Mouse (Mus musculus) spleen, embryonic (tissue): ENCODE results near the gene Mark3.
"Not testable (repeated sequence)": the region's sequence is repeated elsewhere in the genome, so short reads cannot be mapped to it uniquely, and the experiment has no call there.

Experiments
- CTCF ChIA-PET: fragments of 350-600 bp; sonication (Branson Sonifier 250); formaldehyde crosslinking; loops from one replicate; lab custom pipeline; 2022; lab: Charles Lee

Mark3 gene

DNA sequence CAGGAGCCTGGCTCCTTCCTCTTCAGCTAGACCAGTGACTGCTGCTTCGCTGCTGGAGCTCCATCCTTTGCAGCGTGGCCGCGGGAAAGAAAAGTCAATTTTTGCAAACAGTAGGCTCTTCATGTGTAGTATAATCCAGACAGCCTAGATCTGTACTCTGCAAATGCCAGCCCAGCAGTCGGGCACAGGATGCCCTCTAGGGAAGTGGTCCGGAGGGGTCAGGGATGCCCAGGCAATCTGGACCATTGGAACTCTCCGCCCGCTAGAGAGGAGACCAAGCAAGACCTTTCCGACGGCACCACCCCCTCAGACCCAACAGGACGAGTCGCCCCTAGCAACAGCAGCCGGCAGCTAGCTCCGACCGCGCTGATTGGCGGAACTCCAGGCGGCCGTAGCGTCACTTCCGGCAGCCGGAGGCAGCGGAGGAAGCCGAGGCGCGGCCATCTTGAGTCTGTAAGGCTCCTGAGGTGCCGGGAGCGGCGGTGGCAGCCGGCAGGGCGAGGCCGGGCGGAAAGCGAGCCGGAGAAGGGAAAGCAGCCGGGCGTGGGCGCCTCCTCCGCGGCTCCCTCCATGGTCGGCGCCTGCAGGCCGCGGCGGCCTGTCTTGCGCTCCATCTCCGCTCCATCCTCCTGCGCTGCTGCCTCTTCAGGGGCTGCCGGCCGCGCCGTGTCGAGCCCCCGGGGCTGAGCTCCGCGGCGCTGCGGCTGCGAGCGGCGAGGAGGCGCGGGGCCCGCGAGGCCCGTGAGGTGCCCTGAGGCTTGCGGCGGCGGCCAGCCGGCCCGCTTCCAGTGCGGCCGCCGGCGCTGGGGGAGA, at the start of gene Mark3:
Mark3 (plus strand) TSS at position 450 of the 813 bp plus-strand sequence.
- CTCF ChIA-PET: no interaction called here

DNA sequence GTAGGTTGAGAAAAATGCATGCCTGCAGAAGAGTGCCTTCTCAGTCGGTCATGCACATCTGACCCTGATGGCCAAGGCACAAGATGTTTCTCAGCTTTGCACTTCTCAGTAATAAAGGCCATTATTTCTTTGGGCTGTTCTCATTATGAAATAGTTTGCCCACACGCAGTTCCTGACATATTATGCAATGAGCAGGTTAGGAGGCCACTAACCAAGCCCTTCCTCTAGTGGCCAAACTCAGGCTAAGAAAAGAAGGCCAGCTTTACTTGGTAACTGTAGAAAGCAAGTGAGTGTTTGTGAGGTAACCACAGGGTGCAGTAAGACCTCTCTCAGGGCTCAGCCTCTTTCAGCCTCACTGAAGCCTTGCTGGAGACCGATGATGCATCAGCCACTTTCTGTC, 49.4 kb upstream of the Mark3 start:
- CTCF ChIA-PET: no interaction called here

DNA sequence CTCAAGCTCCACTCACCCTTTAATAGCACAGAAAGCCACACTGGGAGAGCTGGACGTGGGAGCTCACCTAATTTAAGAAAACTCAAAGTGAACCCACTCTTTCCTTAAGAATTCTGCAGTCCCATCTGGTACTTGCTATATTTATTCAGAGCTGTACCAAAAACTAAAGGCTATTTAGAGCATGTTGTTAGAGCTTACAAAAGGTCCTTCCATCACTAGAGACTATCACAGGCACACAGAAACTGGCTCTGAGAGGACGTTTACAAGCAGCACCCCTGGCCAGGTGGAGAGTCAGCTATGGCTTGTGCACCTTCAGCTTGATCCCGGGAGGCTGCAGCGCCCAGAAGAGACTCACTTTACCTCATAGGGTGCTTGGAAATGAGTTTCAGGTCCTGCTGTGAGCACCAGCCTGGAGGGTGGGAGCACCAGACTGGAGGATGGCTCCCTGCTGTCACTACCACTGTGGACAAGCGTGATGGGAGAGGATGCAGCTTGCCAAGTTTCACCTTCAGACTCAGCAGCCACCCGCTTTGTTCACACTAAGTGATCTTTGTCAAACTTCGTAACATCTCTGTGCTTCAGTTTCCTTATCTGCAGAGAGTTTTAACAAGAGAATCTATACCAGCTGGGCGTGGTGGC, 46.6 kb upstream of the Mark3 start:
- CTCF ChIA-PET: no interaction called here

DNA sequence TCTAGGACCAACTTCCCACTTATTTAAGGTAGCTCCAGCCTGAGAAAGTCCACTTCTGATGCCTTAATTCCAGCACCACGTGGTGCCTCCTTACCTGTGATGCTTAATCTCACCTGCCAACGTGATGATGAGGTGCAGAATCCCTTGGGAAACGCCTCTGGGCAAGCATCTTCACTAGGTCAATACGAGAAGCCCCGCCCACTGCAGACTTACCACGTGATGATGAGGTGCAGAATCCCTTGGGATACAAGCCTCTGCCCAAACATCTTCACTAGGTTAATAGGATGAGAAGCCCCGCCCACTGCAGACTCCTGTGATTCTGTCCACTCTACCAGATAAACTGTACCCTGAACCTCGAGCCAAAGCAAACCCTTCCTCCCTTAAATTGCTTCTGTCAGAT, 45.1 kb upstream of the Mark3 start:
- CTCF ChIA-PET: no interaction called here

DNA sequence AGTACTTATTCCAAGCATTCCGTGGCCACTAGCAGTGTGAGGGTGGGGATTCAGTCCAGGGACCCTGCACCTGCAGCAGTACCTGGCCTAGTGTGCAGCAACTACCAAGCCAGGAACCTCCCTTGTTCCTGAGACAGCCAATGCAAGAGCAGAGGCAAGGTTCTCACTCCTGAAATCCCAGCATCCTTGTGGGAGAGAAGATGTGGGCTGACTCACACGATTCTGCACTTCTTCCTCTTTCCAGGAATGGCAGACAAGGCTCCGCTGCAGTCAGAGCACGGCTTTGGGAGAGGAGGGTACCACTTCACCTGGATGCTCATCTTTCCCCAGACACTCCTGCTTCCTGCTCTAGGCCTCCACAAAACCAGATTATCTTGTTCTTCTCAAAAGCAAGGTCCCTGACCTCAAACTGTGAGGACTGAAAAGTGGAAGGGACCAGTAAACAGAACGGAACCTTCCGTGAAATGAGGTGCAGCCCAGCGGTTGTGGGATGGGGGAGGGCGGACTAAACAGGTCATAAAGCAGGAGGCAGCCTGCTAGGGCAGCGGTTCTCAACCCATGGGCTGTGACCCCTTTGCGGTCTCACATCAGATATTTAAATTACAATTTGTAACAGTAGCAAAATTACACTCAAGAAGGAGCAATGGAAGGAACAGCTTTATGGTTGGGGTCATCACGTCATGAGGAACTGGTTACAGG, 41.1 kb upstream of the Mark3 start:
- CTCF ChIA-PET: no interaction called here

DNA sequence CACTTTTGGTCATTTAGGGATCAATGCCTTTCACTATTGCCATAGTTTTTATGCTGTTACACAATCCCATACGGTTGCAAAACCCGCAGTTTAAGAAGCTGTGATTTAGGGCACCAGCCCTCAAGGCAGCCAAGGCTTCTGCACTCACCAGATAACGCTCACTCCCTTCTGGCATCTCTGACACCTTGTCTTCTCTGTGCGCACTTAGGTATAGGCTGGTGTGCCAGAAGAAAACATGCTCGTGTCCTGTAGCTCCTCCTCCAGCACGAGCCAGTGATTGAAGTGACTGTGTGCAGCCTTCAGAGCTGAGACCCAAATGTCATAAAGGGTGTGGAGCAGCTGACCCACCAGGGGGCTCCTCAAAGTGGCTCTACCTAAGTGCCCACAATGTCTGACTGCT, 39.0 kb upstream of the Mark3 start:
- CTCF ChIA-PET: no interaction called here

DNA sequence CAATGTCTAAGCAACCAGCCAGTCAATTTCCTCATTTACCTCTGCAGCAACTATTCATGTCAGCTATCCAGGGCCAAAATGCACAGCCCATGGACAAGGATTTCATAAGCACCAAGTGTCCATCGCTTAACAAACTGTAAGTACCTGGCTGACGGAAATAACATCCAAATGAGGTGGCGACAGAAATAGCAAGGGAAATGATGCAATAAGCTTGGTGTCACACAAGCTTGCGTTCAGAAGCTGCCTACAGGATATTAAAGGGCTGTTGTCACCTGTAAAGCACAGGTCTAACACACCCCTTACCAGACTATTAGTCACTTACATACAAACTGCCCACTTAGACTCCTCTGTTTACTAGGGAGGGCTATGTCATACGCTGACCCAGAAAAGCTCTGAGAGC, 38.6 kb upstream of the Mark3 start:
- CTCF ChIA-PET: no interaction called here

DNA sequence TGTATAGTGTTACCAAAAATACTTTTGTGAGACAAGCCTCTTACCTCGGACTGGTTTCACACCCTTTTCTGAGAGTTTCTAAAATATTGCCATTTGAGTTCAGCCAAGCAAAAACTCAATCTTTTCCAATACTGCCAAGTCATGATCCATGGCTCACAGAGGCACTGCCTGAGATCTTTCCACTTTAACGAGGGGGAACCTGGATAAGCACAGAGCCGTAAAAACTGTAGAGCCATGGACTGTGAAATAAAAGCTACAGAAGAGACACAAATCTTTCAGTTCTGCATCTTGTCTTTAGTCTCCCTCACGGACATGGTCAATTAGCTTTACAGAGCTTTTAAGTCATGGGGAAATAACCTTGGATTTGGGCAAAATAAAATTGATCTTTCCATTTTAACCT, 37.6 kb upstream of the Mark3 start:
- CTCF ChIA-PET: no interaction called here

DNA sequence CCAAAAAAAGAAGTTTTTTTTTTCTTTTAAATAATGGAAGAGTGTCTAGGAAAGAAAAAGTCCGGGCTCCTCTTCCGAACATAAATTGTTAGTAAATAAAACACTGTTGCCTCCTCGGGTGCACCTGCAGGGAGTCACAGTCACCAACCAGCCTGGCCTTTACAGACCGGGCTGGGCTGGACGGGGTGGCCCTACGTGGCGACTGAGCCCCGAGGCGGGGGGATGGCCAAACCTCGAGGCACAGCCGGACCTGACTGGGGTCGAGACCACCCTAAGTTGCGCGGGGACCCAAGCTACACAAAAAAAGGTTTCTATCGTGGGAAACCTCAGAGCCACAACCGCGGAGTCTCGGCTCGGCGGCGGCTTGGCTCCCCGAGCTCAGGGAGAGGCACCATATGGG, 37.0 kb upstream of the Mark3 start:
- CTCF ChIA-PET: no interaction called here

DNA sequence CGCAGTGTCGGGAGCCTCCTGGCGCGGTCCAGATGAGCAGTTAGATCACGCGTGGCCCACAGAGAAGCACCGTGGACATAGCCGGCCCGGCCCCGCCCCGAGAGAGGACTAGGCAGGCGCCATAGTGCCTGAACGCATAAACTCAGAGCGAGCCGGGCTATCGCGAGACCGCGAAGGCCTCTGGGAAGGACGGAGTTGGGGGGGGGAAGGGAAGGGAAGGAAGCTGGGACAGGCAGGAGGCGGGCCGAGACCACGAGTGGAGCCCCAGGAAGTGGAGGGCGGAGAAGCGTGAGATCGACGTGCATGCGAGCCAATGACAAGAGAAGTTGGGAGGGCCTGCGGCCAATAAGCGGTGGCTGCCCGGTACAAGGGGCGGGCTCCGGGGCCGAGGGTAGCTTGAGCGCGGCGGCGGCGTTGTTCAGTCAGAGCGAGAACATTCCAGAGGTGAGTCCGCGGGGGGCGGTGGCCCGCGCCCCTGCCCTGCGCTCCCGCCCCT, 36.5 kb upstream of the Mark3 start, which contains the start of gene Eif5:
Eif5 (plus strand) TSS at position 221 of the 496 bp plus-strand sequence.
- CTCF ChIA-PET: interaction anchor here (0.6 kb wide), 1 partner anchor 654 kb away, joined by 3 read pairs; no protein-coding TSS in a partner anchor

DNA sequence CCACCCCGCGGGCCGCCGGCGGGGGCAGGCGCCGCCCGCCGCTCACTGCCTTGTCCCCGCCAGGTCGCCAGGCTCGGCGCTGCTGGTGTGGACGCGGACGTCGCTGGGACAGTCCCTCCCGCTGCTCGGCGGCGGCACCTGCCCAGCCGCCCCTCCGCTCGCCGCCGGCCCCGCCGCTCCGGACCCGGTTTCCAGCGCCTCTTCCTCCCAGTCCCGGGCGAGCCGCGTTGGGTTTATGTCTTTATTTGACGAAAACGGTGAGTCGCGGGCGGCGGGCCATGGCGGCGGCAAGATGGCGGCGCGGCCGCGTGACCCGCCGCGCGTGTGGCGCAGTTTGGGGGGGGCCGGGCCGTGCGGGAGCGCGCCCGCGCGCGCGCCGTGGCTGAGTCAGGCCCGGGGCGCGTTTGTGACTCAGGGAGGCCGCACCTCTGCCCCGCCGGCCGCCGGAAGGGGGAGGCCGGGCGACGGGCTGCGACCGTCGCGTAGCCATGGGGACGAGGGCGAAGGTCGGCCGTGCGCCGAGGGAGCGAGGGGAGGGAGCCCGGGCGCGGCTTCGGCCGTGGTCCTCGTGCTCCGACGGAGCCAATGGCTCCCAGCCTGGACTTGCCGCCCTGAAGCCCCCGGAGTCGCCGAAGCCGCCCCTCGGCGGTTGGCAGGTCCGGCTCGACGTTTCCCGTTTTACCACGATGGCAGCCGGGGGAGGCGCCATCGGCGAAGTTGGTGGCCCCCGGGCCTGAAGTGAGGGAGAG, 35.9 kb upstream of the Mark3 start:
- CTCF ChIA-PET: interaction anchor here (0.6 kb wide), 1 partner anchor 655 kb away, joined by 3 read pairs; no protein-coding TSS in a partner anchor

DNA sequence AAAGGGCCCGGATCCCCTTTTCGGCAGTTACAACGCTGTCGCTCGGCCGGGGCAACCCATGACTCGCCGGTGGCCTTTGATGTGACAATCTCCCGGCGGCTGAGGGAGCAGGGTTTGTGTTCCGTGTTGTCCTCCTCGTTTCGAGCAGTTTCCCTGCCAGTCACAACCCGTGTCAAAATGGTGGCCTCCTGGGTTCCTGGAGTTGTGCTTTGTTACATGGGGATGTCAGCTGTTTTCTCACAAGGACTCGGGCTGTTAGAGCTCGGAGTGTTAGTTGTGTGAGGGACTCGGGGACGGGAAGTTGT, 35.3 kb upstream of the Mark3 start:
- CTCF ChIA-PET: no interaction called here

DNA sequence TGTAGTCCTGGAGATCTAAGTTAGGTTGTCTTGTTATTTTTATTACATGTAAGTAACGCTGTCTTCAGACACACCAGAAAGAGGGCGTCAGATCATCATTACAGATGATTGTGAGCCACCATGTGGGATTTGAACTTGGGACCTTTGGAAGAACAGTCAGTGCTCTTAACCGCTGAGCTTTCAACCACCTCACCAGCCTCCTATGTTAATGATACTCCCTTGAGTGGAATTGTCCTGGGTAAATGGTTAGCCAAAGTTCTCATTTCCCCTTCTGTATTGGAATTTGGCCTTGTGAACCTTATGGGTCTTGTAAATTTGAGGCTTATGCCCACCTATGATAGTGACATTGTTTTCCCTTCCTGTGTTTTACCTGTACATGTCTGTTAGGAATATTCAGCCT, 27.3 kb upstream of the Mark3 start:
- CTCF ChIA-PET: interaction anchor here (0.7 kb wide), 1 partner anchor 219 kb away, joined by 6 read pairs; no protein-coding TSS in a partner anchor

DNA sequence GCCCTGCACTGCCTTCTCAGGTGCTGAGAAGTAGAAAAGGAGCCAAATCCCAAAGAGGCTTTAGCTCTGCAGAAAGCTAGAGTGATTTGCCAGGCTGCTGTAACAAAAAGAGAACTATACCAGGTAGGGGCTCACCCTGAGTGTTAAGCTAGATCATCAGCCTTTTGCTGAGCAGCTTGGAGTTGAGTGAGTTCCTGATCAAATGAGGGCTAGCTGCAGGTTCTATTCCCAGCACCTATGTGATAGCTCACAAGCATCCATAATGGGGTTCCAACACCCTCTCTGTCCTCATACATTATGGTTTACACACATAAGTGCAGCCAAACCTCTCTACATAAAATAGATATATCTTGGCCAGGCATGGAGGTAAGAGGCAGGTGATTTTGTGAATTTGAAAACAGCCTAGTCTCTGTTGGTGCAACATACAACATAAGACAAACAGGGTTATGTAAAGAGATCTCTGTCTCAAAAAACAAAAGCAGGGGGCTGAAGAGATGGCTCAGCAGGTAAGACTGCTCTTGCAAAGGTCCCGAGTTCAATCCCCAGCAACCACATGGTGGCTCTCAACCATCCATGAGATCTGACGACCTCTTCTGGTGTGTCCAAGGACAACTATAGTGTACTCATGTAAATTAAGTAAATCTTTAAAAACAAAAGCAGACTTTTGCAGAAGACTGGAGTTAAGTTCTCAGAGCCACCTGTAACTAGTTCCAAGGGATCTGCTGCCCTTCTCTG, 25.6 kb upstream of the Mark3 start:
- CTCF ChIA-PET: interaction anchor here (0.6 kb wide), 1 partner anchor 208 kb away, joined by 4 read pairs; no protein-coding TSS in a partner anchor

DNA sequence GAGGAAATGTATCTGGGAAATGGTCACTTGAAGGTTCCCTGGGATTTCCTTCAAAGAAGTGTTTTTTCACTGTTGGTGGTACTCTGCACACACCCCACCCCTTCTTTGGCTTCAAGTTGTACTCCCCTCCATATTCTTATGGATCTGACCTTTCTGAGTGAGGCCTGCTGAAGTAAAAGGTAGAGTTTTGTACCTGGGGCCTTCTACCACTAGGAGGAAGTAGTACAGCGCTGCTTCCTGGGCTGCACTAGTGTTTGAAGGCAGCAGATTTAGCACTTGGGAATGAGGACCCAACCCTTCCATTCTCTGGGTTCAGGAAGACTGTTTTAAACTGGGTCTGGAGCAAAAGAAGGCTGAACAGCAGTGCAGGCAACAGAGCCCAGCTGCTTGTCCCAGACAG, 23.6 kb upstream of the Mark3 start:
- CTCF ChIA-PET: interaction anchor here (0.6 kb wide), 2 partner anchors 85 to 554 kb away, joined by 3 read pairs; no protein-coding TSS in a partner anchor

DNA sequence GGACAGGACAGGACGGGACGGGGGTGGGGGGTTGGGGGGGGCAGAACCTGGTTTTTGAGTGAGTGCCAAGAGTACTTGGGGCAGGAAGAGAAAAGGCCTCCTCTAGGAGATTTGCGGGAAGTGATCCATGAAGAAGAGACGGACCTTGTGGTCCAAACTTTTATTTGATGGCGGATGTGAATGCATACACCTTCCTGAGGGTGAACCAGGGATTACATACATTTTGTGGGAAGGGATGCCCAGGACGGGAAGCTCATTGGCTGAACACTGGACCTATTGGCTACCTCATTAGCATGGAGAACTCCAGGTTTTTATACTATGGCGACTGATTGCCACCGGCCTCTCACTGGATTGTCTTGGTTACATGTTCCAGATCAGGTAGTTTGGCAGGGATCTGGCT, 22.0 kb upstream of the Mark3 start:
- CTCF ChIA-PET: no interaction called here

DNA sequence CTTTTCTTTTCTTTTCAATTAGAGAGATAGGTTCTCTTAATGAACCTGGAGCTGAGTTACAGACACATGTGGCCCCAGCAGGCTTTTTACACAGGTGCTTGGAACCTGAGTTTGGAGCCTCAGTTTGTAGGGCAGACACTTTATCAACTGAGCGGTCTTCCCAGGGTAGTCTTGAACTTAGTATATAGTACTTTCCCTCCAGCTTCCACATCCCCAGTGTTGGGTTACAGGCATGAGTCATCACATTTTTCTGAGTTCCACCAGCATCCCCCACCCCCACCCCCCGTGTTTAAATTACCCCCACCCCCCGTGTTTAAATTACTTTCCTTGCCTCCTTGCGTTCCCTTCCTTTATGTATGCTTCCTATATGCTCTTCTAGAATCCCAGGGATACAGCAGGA, 19.0 kb upstream of the Mark3 start:
- CTCF ChIA-PET: interaction anchor here (0.5 kb wide), 1 partner anchor 16 kb away, joined by 3 read pairs; no protein-coding TSS in a partner anchor

DNA sequence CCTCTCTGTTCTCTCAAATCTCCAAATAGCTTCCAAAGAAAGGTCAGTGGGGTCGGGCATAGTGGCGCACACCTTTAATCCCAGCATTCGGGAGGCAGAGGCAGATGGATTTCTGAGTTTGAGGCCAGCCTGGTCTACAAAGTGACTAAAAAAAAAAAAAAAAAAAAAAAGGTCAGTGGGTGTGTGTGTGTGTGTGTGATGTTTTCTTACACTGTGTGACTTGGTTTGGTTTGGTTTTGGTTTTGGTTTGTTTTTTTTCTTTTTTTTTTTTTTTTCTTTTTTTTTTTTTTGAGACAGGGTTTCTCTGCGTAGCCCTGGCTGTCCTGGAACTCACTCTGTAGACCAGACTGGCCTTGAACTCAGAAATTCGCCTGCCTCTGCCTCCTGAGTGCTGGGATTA, 18.4 kb upstream of the Mark3 start:
- CTCF ChIA-PET: not testable (repeated sequence)

DNA sequence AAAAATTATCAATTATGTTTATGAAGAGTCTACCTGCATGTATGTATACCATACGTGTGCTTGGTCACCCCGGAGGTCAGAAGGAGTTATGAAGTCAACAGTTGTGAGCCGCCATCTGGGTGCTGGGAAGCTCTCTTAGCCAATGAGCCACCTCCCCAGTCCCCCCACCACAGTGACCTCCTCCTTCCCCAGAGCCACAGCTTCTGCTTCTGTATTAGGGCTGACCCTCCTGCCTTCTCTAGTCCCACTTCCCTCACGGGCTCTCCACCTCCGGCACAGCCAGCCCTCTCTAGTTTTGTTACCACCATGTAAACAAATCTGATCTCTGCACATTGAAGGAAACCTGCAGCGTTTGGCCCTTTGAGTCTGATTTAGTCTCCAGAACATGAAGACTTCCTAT, 16.8 kb upstream of the Mark3 start:
- CTCF ChIA-PET: interaction anchor here (0.7 kb wide), 1 partner anchor 923 kb away, joined by 3 read pairs; no protein-coding TSS in a partner anchor

DNA sequence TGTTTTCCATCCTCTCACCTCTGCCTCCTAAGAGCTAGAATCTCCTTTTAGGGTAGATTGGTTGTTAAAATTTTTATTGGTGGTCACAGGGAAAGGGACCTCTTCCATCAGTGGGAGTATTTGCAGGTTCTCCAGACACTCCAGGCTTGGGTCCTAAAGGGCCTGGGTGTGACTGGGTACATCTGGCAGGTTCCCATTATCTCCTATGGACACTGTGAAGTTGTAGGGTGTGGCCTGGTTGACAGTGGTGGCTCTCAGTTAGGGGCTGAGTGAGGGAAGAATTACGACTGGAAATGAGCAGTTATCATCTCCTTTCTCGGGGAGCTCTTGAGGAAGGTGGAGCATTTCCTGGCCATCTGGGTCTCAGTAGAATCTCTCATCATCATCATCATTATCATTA, 15.7 kb upstream of the Mark3 start:
- CTCF ChIA-PET: interaction anchor here (0.6 kb wide), 1 partner anchor 305 kb away, joined by 11 read pairs; no protein-coding TSS in a partner anchor
